Mouse (Mus musculus) c-Kit-positive CD71-positive TER-119-positive erythroid progenitor cells, embryonic 14.5 days (primary cell): Measurements from ENCODE around the gene Oma1.
A peak's percentile ranks its signal among the peaks of the same experiment; 100 is the strongest.

Source experiments
- DNase-seq: peaks from one replicate; pipeline ENCODE4 v3.0.0-alpha.2; 2013; ENCODE audit warnings: low spot score

Oma1 gene

GRCm38 (mm10) chr4:103313587-103314525, at the start of gene Oma1:
Gene Oma1 (plus strand): TSS chr4:103313812.
- DNase-seq, result peak; percentile 96

DNA sequence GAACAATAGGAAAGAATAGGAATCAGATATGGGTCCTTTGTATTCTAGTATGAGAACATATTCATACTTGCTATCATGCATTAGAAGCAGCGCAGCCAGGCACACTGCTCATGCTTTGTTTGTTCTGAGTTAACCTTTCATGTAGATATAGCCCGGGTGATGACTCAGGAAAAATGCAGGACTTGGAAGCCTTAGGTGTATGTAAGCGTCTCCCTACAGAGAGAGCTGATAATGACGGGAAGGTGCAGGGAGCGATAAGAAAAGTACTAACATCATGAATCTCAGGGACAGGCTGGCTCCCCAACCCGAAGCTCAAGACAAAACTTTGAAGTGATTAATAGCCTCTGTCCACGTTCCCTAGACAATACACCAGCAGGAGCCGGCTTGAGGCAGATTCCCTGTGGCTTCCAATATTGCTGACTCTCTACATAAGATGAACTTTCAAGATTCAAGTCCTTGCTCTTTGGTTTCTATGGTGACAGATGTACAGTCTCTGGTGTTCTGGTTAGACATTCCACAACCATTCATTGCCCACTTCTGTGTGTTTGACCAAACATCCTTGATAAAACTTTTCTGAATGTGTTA, 49.7 kb upstream of the Oma1 start:
- DNase-seq, result peak; percentile 3

DNA sequence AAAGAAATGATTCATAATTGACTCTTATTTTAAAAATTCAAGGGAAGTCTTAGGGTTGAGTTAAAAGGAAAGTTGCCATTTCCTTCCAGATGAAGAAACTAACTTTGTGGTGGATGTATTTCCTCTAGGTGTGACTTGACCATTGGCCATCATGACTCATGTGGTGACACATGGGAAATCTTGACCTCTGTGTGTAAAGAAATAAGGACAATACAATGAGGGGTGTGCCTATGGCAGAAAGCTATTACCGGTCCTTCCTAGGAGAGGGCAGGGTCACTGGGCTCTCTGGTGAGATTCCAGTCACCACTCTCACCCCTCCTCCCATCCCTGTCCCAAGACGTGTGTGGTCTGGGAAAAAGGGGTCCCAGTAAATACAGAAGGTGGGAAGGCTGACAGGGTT, 48.4 kb upstream of the Oma1 start:
- no peak for DNase-seq

GRCm38 (mm10) chr4:103269336-103269735, 44.3 kb upstream of the Oma1 start:
- DNase-seq, result no peak

DNA sequence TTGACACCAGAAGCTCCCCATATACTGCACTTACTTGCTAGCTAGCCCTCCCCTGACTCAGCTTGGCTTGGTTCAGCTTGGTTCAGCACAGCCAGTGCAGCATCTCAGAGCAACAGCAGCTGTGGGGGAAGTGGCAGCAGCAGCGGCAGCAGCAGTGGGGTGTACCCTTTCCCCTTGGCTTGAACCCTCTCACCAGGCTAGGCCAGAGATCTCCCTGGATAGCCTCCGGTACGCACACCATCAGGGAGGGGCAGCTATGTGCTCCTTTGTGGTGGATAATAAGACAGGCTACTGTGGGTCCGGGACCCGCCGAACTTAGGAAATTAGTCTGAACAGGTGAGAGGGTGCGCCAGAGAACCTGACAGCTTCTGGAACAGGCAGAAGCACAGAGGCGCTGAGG, 40.6 kb upstream of the Oma1 start:
- no peak for DNase-seq

- DNase-seq, result no peak
These were observed 25.3 kb upstream of the Oma1 start for GRCm38 (mm10) chr4:103288342-103288741.

DNA sequence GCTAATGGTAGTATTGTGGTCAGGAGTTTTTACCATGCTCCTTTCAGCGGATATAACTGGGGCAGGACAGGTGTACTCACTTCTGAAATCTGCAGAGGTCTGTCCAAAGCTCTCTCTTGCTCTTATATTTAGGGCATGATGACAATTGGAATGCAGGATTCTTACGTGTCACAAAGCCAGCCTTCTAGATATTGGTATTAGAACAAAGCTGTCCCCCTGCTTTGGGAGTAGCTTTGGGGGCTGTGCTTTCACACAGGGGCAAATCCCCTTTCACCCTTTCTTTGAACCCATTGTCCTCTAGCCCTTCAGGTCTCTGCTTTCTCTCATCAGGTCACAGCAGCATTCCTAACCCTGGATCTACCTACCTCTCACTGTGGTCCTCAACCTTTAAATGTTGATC, 22.8 kb upstream of the Oma1 start, which contains the start of gene 4921539E11Rik:
4921539E11Rik (minus strand) TSS at position 101 of the 400 bp plus-strand sequence.
- no peak for DNase-seq

- no peak for DNase-seq
These were observed 14.3 kb upstream of the Oma1 start for GRCm38 (mm10) chr4:103299342-103299741.

DNA sequence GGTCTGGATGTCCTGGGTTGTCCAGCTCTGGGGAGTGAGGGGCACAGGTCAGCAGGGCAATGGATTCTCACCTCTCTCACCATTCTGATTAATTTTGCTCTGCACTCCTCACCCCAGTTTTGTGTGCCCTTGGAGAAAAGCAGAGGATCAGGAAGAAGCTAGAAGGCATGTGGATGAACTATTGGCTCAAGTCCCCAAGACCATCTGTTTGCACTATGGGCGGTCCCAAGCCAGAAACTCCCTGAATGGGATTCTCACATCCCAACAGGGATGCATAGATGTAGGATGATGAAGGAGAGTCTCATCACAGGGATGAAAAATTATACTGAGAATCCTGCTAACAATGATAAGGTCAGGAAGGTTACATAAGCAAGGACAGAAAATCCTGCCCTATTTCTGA, 9.8 kb upstream of the Oma1 start:
- no peak for DNase-seq

GRCm38 (mm10) chr4:103314526-103314910, 906 bp downstream of the Oma1 start:
- DNase-seq, result peak; percentile 13

- no peak for DNase-seq
These were observed 2.2 kb downstream of the Oma1 start for GRCm38 (mm10) chr4:103315861-103316260.

DNA sequence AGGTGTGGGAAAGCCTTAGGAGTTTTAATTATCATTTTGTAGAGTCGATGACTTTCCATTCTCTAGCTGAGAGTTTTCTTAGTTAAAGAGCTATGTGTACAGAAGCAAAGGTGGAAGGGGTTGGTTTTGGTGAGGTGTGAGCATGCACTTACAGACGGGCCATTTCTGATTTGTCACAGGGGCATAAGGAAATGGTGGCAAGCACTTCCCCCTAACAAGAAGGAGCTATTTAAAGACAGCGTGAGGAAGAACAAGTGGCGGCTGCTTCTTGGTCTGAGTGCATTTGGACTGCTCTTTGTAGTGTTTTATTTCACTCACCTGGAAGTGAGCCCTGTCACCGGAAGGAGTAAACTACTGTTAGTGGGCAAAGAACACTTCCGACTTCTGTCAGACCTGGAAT, 7.8 kb downstream of the Oma1 start:
- DNase-seq, result no peak

GRCm38 (mm10) chr4:103324688-103325451, 11.3 kb downstream of the Oma1 start:
- DNase-seq, result no peak

DNA sequence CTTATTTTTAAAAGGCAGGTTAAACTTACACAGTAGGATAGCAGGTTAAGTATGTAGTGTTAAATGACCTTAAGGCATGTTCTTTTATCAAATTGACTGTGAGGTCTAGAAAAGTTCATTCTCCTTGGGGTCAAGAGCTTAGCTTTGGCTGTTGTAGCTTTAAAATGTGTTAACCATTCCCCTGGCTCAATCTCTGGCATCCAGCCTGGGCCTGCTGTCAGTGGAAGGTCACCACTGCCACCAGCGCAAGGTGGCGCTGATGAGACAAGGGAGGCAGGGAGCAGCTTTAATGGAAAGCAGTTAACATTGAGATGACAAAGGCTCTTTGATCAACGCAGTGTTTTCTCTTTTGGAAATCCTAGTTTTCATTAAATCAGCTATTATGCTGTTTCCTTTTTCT, 13.4 kb downstream of the Oma1 start:
- no peak for DNase-seq

DNA sequence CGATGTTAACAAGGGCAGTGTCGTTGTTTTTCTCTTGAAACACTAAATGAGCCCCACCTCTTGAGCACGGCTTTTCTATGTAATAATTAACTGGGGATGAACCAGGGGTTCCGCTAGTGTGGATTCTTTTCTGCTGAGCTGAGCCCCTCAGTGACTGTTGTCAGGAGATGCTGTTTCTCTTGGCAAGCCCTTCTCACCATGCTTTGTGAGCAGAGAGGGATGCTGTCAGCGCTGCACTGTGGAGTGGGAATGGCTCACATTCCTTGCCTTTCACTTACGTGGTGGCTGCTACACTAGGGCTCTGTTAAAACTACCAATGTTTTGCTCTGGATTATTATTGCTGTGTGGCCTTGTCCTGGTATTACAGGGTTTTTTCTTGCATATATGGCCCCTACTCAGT, 15.7 kb downstream of the Oma1 start:
- DNase-seq, result no peak

DNA sequence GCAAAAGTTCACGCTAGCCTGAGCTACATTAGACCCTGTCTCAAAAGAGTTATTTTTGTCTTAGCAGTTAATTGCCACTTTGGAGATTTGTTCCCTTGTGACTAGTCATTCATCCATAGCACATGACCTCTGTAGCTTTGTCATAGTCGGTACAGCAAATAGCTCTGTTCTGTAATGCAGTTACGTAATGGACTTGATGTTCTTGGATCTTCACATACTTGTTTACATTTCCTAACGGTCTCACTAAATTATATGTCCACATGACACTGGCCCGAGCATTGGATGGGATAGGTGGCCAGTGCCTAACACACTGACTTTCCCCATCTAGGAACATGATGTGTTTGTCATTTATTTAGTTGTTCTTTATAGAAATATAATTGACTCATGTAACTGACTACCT, 21.5 kb downstream of the Oma1 start:
- DNase-seq, result no peak

DNA sequence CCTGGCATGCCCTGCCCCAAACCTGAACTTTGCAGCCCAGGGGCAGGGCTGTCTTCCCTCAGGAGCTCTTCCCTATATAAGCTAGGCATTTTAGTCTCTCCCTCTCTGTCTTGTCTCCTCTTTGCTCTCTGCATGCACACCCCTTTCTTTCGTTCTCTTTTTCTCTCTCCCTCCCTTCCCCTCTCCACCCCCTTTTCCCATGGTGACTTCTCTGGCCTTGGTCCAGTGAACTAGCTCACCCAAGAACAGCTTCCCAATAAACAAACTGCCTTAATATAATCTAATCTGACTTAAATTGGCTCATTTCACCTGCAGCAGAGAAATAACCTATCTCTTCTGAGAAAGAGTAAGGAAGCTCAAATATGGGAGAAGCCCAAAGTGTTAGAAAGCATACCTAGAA, 27.1 kb downstream of the Oma1 start:
- DNase-seq, result no peak

DNA sequence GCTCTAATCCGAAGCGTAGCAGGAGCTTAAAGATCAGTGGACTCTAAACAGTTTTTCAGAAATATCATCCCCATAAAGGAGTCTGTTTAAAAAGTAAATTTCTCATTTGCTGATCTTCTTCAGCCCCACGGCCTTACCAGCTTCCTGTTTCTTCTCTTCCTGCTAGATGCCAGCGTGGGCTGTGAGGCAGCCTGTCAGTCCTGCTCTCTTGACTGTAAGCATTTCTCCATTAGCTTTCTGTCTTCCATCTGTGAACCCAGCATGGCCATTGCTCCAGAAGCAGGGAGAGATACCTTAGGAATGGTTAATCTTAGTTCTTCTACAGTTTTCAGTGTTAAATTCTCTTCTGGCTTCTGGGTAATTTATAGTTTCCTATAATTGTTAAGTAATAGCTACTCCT, 28.0 kb downstream of the Oma1 start:
- DNase-seq, result no peak

DNA sequence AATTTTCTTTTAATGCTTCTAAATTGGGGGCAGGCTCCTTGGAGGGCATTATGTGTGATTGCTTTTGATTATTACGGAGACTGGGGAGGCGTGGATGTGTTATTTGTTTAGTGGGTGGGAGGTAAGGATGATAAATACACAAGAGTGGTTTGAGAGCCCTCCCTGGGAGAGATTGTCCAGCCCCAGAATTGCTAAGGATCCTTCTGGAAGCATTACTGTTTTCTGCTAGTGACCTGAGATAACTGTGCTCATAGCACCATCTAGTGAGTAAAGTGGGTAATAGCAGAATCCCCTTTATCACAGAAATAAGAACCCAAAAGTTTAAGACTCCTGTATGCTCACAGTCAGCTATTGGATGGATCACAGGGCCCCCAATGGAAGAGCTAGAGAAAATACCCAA, 32.4 kb downstream of the Oma1 start:
- peak; percentile 38 for DNase-seq

DNA sequence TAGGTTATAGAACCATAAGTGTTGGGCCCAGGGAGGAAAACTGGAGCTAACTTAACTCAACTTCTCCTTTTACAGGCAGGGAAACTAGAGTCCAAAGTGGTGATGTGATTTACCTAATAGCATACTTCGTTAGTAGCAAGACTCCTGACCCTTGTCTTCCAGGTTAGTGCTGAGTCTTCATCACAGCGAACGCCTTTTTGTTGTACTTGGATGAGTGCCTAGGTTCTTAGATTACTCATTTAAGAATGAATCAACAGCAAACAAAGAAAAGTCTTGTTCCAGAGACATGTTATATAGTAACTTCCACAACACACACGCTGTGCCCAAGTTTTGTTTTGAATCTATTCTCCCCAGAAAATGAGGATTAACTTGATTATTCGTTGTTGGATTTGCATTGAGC, 33.2 kb downstream of the Oma1 start:
- no peak for DNase-seq

DNA sequence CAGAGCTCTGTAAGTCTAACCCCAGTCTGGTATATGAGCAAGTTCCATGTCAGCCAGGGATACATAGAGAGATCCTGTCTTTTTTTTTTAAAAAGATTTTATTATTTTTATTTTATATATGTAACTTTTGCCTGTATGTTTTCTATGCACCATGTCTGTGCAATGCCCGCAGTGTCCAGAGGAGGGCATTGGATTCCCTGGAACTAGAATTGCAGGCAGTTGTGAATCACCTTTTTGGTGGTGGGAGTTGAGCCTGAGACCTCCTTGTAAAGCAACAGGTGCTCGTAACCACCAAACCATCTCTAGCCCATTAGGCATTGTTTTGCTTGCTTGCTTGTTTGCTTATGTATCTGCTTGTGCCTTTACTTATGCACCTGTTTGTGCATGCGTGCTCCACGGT, 35.6 kb downstream of the Oma1 start:
- DNase-seq, result no peak

DNA sequence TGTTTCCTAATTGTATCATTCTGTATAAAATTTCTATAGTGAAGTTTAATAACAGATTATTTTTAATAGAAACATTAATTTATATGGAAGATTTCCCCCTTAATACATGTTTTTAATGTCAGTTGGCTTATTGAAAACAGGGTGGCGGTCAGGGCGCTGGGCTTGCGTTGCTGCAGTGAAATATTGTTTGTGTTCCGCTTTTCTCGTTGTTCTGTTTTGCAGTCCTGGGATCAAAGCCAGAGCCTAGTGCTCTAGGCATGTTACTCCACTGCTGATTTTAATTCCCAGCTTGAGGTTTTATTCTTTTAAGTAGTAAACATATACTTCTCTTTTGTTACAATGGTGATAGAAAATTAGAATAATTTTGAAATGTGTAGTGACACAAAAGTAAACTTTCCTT, 39.3 kb downstream of the Oma1 start:
- no peak for DNase-seq

- DNase-seq, result no peak
These were observed 43.8 kb downstream of the Oma1 start for GRCm38 (mm10) chr4:103357457-103357856.
